In the genomic region with DNA sequence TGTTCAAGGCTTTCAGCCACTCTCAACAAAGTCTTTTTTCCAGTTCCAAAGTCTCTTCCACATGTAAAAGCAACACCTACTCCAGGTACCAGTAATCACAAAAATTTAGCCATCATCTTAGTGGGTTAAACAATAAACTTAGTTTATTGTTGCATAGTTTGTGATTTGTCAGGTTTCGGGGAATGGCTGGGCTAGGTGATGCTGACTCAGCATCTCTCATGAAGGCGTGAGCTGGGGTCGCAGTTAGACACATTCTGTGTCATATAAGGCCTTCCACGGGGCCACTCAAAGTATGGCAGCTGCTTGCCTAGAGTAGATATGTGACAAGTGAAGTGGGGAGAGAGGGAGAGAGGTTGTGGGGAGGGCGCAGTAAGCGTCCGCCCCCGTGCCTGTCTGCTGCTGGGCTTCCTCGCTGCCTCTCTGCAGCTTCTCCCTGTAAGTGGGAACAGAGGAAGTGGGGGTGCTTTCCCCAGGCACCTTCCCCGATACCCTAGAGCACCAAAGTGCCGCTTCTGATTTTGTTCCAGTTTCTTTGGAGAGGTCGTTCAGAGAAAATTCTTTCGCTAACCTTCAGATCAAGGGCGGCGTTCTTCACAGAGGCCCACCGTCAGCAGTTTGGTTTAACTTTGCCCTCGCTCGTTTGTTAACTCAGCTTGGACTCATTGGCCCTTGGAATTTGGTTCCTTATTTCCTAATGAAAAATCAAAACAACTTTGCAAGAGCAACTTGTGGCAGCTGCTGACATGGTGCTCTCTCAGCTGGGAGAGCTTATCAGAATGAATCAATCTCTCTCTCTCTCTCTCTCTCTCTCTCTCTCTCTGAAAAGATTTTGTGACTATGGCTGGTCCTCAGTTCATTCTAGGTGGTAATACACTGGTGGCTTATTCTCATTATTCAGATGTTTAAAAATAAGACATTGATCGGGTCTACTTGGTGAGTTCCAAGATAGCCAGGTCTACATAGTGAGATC, we compare ENCODE assay signal across 11 mouse cellular contexts. TPM values are rescaled to one million over a fixed set of nuclear protein-coding genes. Genes with fewer than 3 reads are reported as not detected.
DNase-seq lines count a peak whose midpoint lies in the region; ATAC-seq and TF ChIP-seq lines count a peak whose summit lies in the region.
"Had no signal": no experiment of that assay in that cellular context is flagged by ENCODE, and none has a peak within 500 bp of the region (broad histone marks: within the 10 kb centered on the region; RNA-seq: fewer than 3 reads in every experiment).

No protein-coding gene starts in this region.

- no peak overlapping the region for H3K9ac ChIP-seq in MEL (ENCODE audit: control insufficient read depth, low read depth, low read length, poor library complexity, severe bottlenecking)
- 0 out of 2 replicates have a peak overlapping the region, but pooled peaks have one; percentile 22 for H3K9ac ChIP-seq in intestine, postnatal 0 days (ENCODE audit: low read depth, low read length)
- H3K9ac ChIP-seq in lung, postnatal 0 days (replicated peaks; ENCODE audit: low read depth): no peak overlapping the region
- H3K9ac ChIP-seq: hindbrain, embryonic 13.5 days; limb, embryonic 15.5 days; neural tube, embryonic 13.5 days had no signal

- no peaks in the 10 kb centered on the region for H3K27me3 ChIP-seq in heart, embryonic 10.5 days (ENCODE audit: insufficient read depth, poor library complexity, severe bottlenecking)
- no peaks in the 10 kb centered on the region for H3K27me3 ChIP-seq in MEL (ENCODE audit: control insufficient read depth in 1 of 2, insufficient read depth in 2 of 2, low read length in 2 of 2)
- no peaks in the 10 kb centered on the region for H3K27me3 ChIP-seq in intestine, postnatal 0 days (replicated peaks; ENCODE audit: control insufficient read depth, insufficient read depth, low read length)
- H3K27me3 ChIP-seq in lung, postnatal 0 days (replicated peaks; ENCODE audit: insufficient read depth, low read length): no peaks in the 10 kb centered on the region
- H3K27me3 ChIP-seq: hindbrain, embryonic 13.5 days; limb, embryonic 15.5 days; neural tube, embryonic 13.5 days had no signal

- H3K27ac ChIP-seq in heart, embryonic 10.5 days: peak overlapping the region; percentile 66
- no peak overlapping the region for H3K27ac ChIP-seq in MEL (ENCODE audit: control insufficient read depth, low read depth, low read length)
- peak overlapping the region; percentile 95 for H3K27ac ChIP-seq in intestine, postnatal 0 days (ENCODE audit: low read depth, low read length)
- H3K27ac ChIP-seq in lung, postnatal 0 days (ENCODE audit: low read length): no peak overlapping the region
- H3K27ac ChIP-seq: hindbrain, embryonic 13.5 days; limb, embryonic 15.5 days; neural tube, embryonic 13.5 days had no signal

- TF ChIP-seq EP300 in MEL (IDR thresholded peaks at IDR 0.05; ENCODE audit: low read depth in 1 of 2, low read length in 2 of 2): no peak
- no peak for TF ChIP-seq EP300 in lung, postnatal 0 days (IDR thresholded peaks at IDR 0.05)

- no peak overlapping the region for H3K4me3 ChIP-seq in heart, embryonic 10.5 days
- no peak overlapping the region for H3K4me3 ChIP-seq in MEL (ENCODE audit: control insufficient read depth in 1 of 2, insufficient read depth in 1 of 2, low read depth in 2 of 2, low read length in 2 of 2)
- H3K4me3 ChIP-seq in intestine, postnatal 0 days (ENCODE audit: low read depth, low read length): peak overlapping the region; percentile 18; the same call in 1 of the 2 replicates
- no peak overlapping the region for H3K4me3 ChIP-seq in lung, postnatal 0 days (ENCODE audit: low read depth, low read length)
- H3K4me3 ChIP-seq: hindbrain, embryonic 13.5 days; limb, embryonic 15.5 days; neural tube, embryonic 13.5 days had no signal

- H3K4me2 ChIP-seq in intestine, postnatal 0 days (replicated peaks; ENCODE audit: low read depth): peak overlapping the region; percentile 60
- peak overlapping the region; percentile 32 for H3K4me2 ChIP-seq in lung, postnatal 0 days (replicated peaks; ENCODE audit: low read depth, low read length)
- H3K4me2 ChIP-seq: hindbrain, embryonic 13.5 days; limb, embryonic 15.5 days; neural tube, embryonic 13.5 days had no signal

- no peak for TF ChIP-seq RAD21 in MEL (IDR thresholded peaks at IDR 0.05; ENCODE audit: low read depth, low read length)

- no peak for TF ChIP-seq POLR2A in MEL (IDR thresholded peaks at IDR 0.05; ENCODE audit: control insufficient read depth in 1 of 2, insufficient read depth in 1 of 2, low read depth in 1 of 2, low read length in 2 of 2, poor library complexity in 1 of 2)

- no peak for TF ChIP-seq CTCF in MEL (IDR thresholded peaks at IDR 0.05 in 2 of 3, conservative IDR thresholded peaks at IDR 0.05 in 1 of 3; ENCODE audit: control insufficient read depth in 1 of 3, insufficient read depth in 1 of 3, low read depth in 2 of 3, low read length in 3 of 3, poor library complexity in 1 of 3, severe bottlenecking in 1 of 3)
- TF ChIP-seq CTCF in intestine, postnatal 0 days (IDR thresholded peaks at IDR 0.05; ENCODE audit: low read depth): no peak
- TF ChIP-seq CTCF in lung, postnatal 0 days (IDR thresholded peaks at IDR 0.05): no peak

- peaks cover 19% of the 10 kb centered on the region for H3K4me1 ChIP-seq in heart, embryonic 10.5 days
- H3K4me1 ChIP-seq in MEL (ENCODE audit: control insufficient read depth in 1 of 2, insufficient read depth in 2 of 2, low read length in 2 of 2): peaks cover 0 to 9% of the 10 kb centered on the region in 2 experiments; a peak in 2 of 4 replicates
- H3K4me1 ChIP-seq in intestine, postnatal 0 days (replicated peaks; ENCODE audit: control insufficient read depth, insufficient read depth, low read length): no peaks in the 10 kb centered on the region; the same call in none of the 2 replicates
- peaks cover 3% of the 10 kb centered on the region; the same call in 1 of the 2 replicates for H3K4me1 ChIP-seq in lung, postnatal 0 days (ENCODE audit: insufficient read depth, low read depth, low read length)

- no peak for DNase-seq in heart, embryonic 10.5 days (ENCODE audit: low spot score)
- no peak for DNase-seq in heart, adult 18-20 months
- no peak for DNase-seq in MEL (ENCODE audit: low read depth, low spot score)
- DNase-seq in lung, postnatal 0 days (ENCODE audit: low spot score): peak; percentile 36
- no peak for DNase-seq in urinary bladder, postnatal 25 days (ENCODE audit: low spot score)
- DNase-seq in left cerebral cortex, postnatal 25 days (ENCODE audit: low spot score in 2 of 2): no peak
- DNase-seq in retina, embryonic 14.5 days (ENCODE audit: low spot score): no peak

- no peaks in the 10 kb centered on the region for H3K79me2 ChIP-seq in MEL (ENCODE audit: control insufficient read depth, insufficient read depth, low read length, poor library complexity)

- 56% methylated on average over 19 of the region's 19 CpGs for WGBS in heart, embryonic 10.5 days
- WGBS in intestine, postnatal 0 days: 38% methylated on average over 19 of the region's 19 CpGs
- WGBS in lung, postnatal 0 days: 29% methylated on average over 19 of the region's 19 CpGs

- no peaks in the 10 kb centered on the region for H3K36me3 ChIP-seq in heart, embryonic 10.5 days
- peaks cover 0 to 2% of the 10 kb centered on the region in 2 experiments; a peak in 1 of 4 replicates for H3K36me3 ChIP-seq in MEL (ENCODE audit: control insufficient read depth in 1 of 2, insufficient read depth in 2 of 2, low read length in 2 of 2)
- H3K36me3 ChIP-seq in intestine, postnatal 0 days (ENCODE audit: control insufficient read depth, insufficient read depth): no peaks in the 10 kb centered on the region
- no peaks in the 10 kb centered on the region for H3K36me3 ChIP-seq in lung, postnatal 0 days (ENCODE audit: insufficient read depth, low read length)
- H3K36me3 ChIP-seq: hindbrain, embryonic 13.5 days; limb, embryonic 15.5 days; neural tube, embryonic 13.5 days had no signal

- intact Hi-C loops in left cerebral cortex, postnatal 25 days (cut with DNase I): no loop called here

- peak; percentile 80 for ATAC-seq in intestine, postnatal 0 days
- ATAC-seq in lung, postnatal 0 days: peak; percentile 34

- H3K9me3 ChIP-seq in heart, embryonic 10.5 days: no peaks in the 10 kb centered on the region
- H3K9me3 ChIP-seq in MEL (replicated peaks; ENCODE audit: insufficient read depth, low read length): no peaks in the 10 kb centered on the region
- no peaks in the 10 kb centered on the region for H3K9me3 ChIP-seq in intestine, postnatal 0 days (ENCODE audit: control insufficient read depth)
- H3K9me3 ChIP-seq in lung, postnatal 0 days (ENCODE audit: low read length): no peaks in the 10 kb centered on the region
- H3K9me3 ChIP-seq: hindbrain, embryonic 13.5 days; limb, embryonic 15.5 days; neural tube, embryonic 13.5 days had no signal

RNA-seq across cellular contexts. Expression of gene Cmbl, which starts 1.3 kb away (rescaled TPM):
- 7.3 and 8.4 TPM in 2 replicates for polyA plus RNA-seq in heart, embryonic 10.5 days (2016; fragmentation: Nextera tagmentation; extraction: Ambion mirVana)
- total RNA-seq in heart, adult 18-20 months (2021): 10 to 100 TPM; 33.7 to 35.8 TPM
- total RNA-seq in MEL (2012; rRNA removed): 0.31 TPM in 1 of 2 replicates, not detected in the other
- under 1 TPM in 1 of 2 experiments, not detected in 1; 0.22 TPM for polyA plus RNA-seq in MEL (2012; ENCODE audit: insufficient read depth in 1 of 2, insufficient read length in 2 of 2, low read depth in 1 of 2, low replicate concordance in 2 of 2, missing spikeins in 1 of 2)
- 90.2 and 105 TPM in 2 replicates for polyA plus RNA-seq in intestine, postnatal 0 days (2015; fragmentation: Nextera tagmentation; extraction: Ambion mirVana)
- 12.2 and 13.5 TPM in 2 replicates for polyA plus RNA-seq in lung, postnatal 0 days (2015; fragmentation: Nextera tagmentation; extraction: Ambion mirVana)
- 10 to 100 TPM; 14.5 to 16.3 TPM for total RNA-seq in left cerebral cortex, postnatal 25 days (2021)

RNA-seq across cellular contexts. Expression of gene March6, which starts 33.0 kb away (rescaled TPM):
- polyA plus RNA-seq in heart, embryonic 10.5 days (2016; fragmentation: Nextera tagmentation; extraction: Ambion mirVana): 30.5 and 37.3 TPM in 2 replicates
- total RNA-seq in heart, adult 18-20 months (2021): 100 to 1,000 TPM; 114 to 116 TPM
- total RNA-seq in MEL (2012; rRNA removed): 37.9 and 42.8 TPM in 2 replicates
- 100 to 1,000 TPM in 1 of 2 experiments, 10 to 100 TPM in 1; 62.5 to 114 TPM for polyA plus RNA-seq in MEL (2012; ENCODE audit: insufficient read depth in 1 of 2, insufficient read length in 2 of 2, low read depth in 1 of 2, low replicate concordance in 2 of 2, missing spikeins in 1 of 2)
- polyA plus RNA-seq in intestine, postnatal 0 days (2015; fragmentation: Nextera tagmentation; extraction: Ambion mirVana): 15.4 and 16.5 TPM in 2 replicates
- 18.3 and 20.6 TPM in 2 replicates for polyA plus RNA-seq in lung, postnatal 0 days (2015; fragmentation: Nextera tagmentation; extraction: Ambion mirVana)
- 100 to 1,000 TPM; 196 to 206 TPM for total RNA-seq in left cerebral cortex, postnatal 25 days (2021)

RNA-seq across cellular contexts. Expression of gene Cct5, which starts 37.7 kb away (rescaled TPM):
- 521 and 603 TPM in 2 replicates for polyA plus RNA-seq in heart, embryonic 10.5 days (2016; fragmentation: Nextera tagmentation; extraction: Ambion mirVana)
- 100 to 1,000 TPM; 142 to 150 TPM for total RNA-seq in heart, adult 18-20 months (2021)
- total RNA-seq in MEL (2012; rRNA removed): 1,184 and 1,257 TPM in 2 replicates
- polyA plus RNA-seq in MEL (2012; ENCODE audit: insufficient read depth in 1 of 2, insufficient read length in 2 of 2, low read depth in 1 of 2, low replicate concordance in 2 of 2, missing spikeins in 1 of 2): 100 to 1,000 TPM; 396 to 798 TPM
- 165 and 172 TPM in 2 replicates for polyA plus RNA-seq in intestine, postnatal 0 days (2015; fragmentation: Nextera tagmentation; extraction: Ambion mirVana)
- polyA plus RNA-seq in lung, postnatal 0 days (2015; fragmentation: Nextera tagmentation; extraction: Ambion mirVana): 211 and 225 TPM in 2 replicates
- total RNA-seq in left cerebral cortex, postnatal 25 days (2021): 100 to 1,000 TPM; 183 to 197 TPM

RNA-seq across cellular contexts. Expression of gene Fam173b, which starts 37.8 kb away (rescaled TPM):
- 15.9 and 16.1 TPM in 2 replicates for polyA plus RNA-seq in heart, embryonic 10.5 days (2016; fragmentation: Nextera tagmentation; extraction: Ambion mirVana)
- total RNA-seq in heart, adult 18-20 months (2021): 10 to 100 TPM; 20.5 to 22.8 TPM
- total RNA-seq in MEL (2012; rRNA removed): 26.2 and 29.2 TPM in 2 replicates
- polyA plus RNA-seq in MEL (2012; ENCODE audit: insufficient read depth in 1 of 2, insufficient read length in 2 of 2, low read depth in 1 of 2, low replicate concordance in 2 of 2, missing spikeins in 1 of 2): 10 to 100 TPM in 1 of 2 experiments, not detected in 1; 21.0 TPM
- polyA plus RNA-seq in intestine, postnatal 0 days (2015; fragmentation: Nextera tagmentation; extraction: Ambion mirVana): 9.0 and 9.8 TPM in 2 replicates
- polyA plus RNA-seq in lung, postnatal 0 days (2015; fragmentation: Nextera tagmentation; extraction: Ambion mirVana): 9.8 and 14.0 TPM in 2 replicates
- 10 to 100 TPM; 11.4 to 11.8 TPM for total RNA-seq in left cerebral cortex, postnatal 25 days (2021)

Comparison
In these comparisons a context has a peak if more than half of its experiments do, and no peak if none do; other contexts are left out.
1. H3K27ac ChIP-seq: peak in heart, embryonic 10.5 days (single experiment) and intestine, postnatal 0 days (single experiment); none in MEL (single experiment) and lung, postnatal 0 days (single experiment).